Mouse (Mus musculus) ES-Bruce4 (cell line): ENCODE data around the gene Jph3. TPM values are rescaled to one million over a fixed set of nuclear protein-coding genes. Genes with fewer than 3 reads are reported as not detected.
A peak's percentile ranks its signal among the peaks of the same experiment; 100 is the strongest.

Experiments used
- H3K27ac ChIP-seq: 2 replicates; pipeline ENCODE4 v1.5.1; 2012; ENCODE audit warnings: low read length, inconsistent platforms; ENCODE audit not compliant: insufficient read depth
- H3K27me3 ChIP-seq: 2 replicates; pipeline ENCODE4 v1.6.1; 2012; ENCODE audit warnings: mild to moderate bottlenecking, low read length, inconsistent platforms; ENCODE audit not compliant: control insufficient read depth, poor library complexity, insufficient read depth, severe bottlenecking
- H3K36me3 ChIP-seq: 2 replicates; pipeline ENCODE4 v1.6.1; 2012; ENCODE audit warnings: inconsistent platforms, mild to moderate bottlenecking, low read length, moderate library complexity; ENCODE audit not compliant: control insufficient read depth, poor library complexity, insufficient read depth, severe bottlenecking
- H3K4me1 ChIP-seq: one replicate; pipeline ENCODE4 v1.8.1; 2011; ENCODE audit warnings: low read length; ENCODE audit not compliant: control insufficient read depth, insufficient read depth
- H3K4me3 ChIP-seq: 2 replicates; pipeline ENCODE4 v1.5.1; 2011; ENCODE audit warnings: low read depth, mild to moderate bottlenecking, low read length
- H3K9ac ChIP-seq: 2 replicates; pipeline ENCODE4 v1.6.1; 2012; ENCODE audit warnings: low read depth, mild to moderate bottlenecking, inconsistent platforms; ENCODE audit not compliant: poor library complexity, severe bottlenecking
- H3K9me3 ChIP-seq: replicated peaks from 2 replicates; pipeline ENCODE4 v1.6.1; 2012; ENCODE audit warnings: mild to moderate bottlenecking, low read length, inconsistent platforms; ENCODE audit not compliant: control insufficient read depth, poor library complexity, insufficient read depth, severe bottlenecking
- CTCF ChIP-seq: IDR thresholded peaks from one replicate; pipeline ENCODE4 v1.8.1; 2011; ENCODE audit warnings: low read depth, low read length
- EP300 ChIP-seq: IDR thresholded peaks from 2 replicates; pipeline ENCODE4 v1.6.1; 2011; ENCODE audit warnings: low read depth, low read length; ENCODE audit not compliant: insufficient read depth
- POLR2A ChIP-seq: IDR thresholded peaks from one replicate; pipeline ENCODE4 v1.8.1; 2011; ENCODE audit warnings: low read length; ENCODE audit not compliant: insufficient read depth
- polyA plus RNA-seq: library from polyadenylated mRNA; stranded (reverse); fragments of >200 nt; gene quantifications from 2 replicates; pipeline ENCODE4 v1.2.4, GENCODE M21; 2011; ENCODE audit warnings: low read depth; ENCODE audit not compliant: missing spikeins, insufficient read depth, insufficient read length

Gene Jph3
- 1.4 and 1.8 TPM in 2 replicates for polyA plus RNA-seq

GRCm38 (mm10) chr8:121729323-121729722 lies at the start of gene Jph3:
TSS of gene Jph3 (plus strand) at chr8:121729623.
- Histone ChIP-seq H3K4me3 (peak within 1 kb of the TSS; percentile 57), H3K36me3 (no peaks in the 10 kb centered on the region), H3K27ac (no peak within 1 kb of the TSS), H3K4me1 (no peaks in the 10 kb centered on the region), H3K9me3 (peaks cover 3% of the 10 kb centered on the region; the same call in 1 of the 2 replicates), H3K27me3 (peaks cover 12% of the 10 kb centered on the region), H3K9ac (peak within 1 kb of the TSS; percentile 86)
- TF ChIP-seq CTCF: no peak
- no peak for TF ChIP-seq EP300
- no peak for TF ChIP-seq POLR2A

GRCm38 (mm10) chr8:121680896-121681295 lies 48.5 kb upstream of the Jph3 start:
- no peaks in the 10 kb centered on the region for H3K4me1 ChIP-seq
- TF ChIP-seq EP300: no peak
- TF ChIP-seq CTCF: no peak
- no peak for TF ChIP-seq POLR2A
- no peaks in the 10 kb centered on the region for H3K9me3 ChIP-seq
- H3K27ac ChIP-seq: no peak overlapping the region
- no peaks in the 10 kb centered on the region for H3K27me3 ChIP-seq
- no peaks in the 10 kb centered on the region for H3K36me3 ChIP-seq
- no peak overlapping the region for H3K9ac ChIP-seq
- no peak overlapping the region for H3K4me3 ChIP-seq

DNA sequence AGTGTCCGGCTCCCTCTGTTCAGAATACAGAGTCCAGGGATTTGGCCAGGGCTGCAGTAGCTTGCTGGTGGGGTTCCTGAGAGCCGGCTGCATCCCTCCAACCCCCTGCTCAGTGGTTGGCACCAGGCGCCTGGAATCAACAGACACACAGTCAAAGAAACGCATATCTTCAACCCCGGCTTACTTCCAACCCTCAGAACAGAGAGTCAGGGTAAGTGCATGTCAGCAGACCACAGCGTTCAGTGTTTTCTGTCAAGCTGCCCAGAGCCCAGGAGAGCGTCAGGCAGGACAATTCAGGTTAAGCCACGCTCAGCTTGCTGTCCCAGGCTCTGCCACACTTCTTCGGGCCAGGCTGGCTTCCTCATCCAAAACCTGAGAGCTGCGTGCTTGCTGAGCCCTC lies 48.0 kb upstream of the Jph3 start:
- H3K9me3 ChIP-seq: no peaks in the 10 kb centered on the region
- no peaks in the 10 kb centered on the region for H3K4me1 ChIP-seq
- no peak overlapping the region for H3K9ac ChIP-seq
- H3K27ac ChIP-seq: no peak overlapping the region
- H3K27me3 ChIP-seq: no peaks in the 10 kb centered on the region
- no peaks in the 10 kb centered on the region for H3K36me3 ChIP-seq
- TF ChIP-seq CTCF (no peak), POLR2A (no peak), EP300 (no peak)
- no peak overlapping the region for H3K4me3 ChIP-seq

DNA sequence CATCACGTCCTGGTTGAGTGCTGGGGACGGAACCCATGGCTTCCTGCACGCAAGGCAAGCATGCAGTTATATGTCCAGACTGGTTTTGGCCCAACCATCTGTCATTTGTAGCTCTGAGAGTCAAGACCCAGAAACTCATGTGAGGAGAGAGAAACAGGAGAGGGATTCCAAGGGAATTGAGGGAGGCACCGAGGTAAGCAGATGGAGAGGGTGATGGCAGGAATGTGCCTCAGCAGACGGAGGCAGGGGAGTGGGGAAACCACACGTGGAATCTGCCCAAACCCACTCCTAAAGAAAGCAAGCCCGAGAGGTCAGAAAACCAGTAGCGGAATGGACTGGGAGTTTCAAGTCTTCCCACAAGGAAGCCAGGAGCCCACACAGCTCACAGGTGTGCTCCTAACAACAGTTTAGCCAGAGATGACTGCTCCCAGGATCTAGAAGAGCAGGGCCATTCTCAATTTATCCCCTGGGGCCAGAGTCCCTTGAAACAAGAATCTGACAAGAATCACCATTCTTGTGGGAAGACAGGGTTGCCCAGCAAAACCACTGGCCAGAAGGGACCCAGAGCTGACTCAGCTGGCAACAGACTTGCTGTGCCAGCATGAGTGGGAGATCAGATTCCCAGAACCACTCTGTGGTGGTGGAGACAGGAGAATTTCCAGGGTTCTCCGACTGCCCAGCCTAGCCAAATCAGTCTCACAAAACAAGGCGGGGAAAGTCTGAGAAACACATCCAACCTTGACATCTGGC lies 46.2 kb upstream of the Jph3 start:
- H3K4me1 ChIP-seq: no peaks in the 10 kb centered on the region
- H3K9ac ChIP-seq: no peak overlapping the region
- no peaks in the 10 kb centered on the region for H3K27me3 ChIP-seq
- no peaks in the 10 kb centered on the region for H3K9me3 ChIP-seq
- H3K27ac ChIP-seq: no peak overlapping the region
- TF ChIP-seq CTCF: no peak
- TF ChIP-seq POLR2A: no peak
- TF ChIP-seq EP300: no peak
- H3K36me3 ChIP-seq: no peaks in the 10 kb centered on the region
- no peak overlapping the region for H3K4me3 ChIP-seq

DNA sequence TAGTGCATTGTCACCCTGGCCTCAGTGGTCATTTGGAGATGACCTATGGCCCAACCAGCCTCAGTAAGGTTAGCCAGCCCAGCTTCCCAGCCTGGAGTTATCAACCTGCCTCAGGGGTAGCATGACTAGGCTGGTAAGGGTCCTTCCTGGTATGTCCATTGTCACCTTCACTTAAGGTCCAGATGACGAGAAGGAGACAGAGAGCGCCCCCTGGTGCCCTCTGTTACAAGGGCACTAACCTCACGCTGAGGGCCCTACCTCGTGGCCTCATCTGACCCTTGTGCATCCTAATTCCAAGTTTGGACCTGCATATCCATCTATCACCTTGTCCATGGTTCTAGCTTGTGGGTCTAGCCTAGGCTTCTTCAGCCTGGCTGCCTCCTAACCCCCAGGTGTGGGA lies 44.0 kb upstream of the Jph3 start:
- Histone ChIP-seq H3K27ac (no peak overlapping the region), H3K4me1 (peaks cover 3% of the 10 kb centered on the region), H3K9me3 (no peaks in the 10 kb centered on the region), H3K36me3 (no peaks in the 10 kb centered on the region), H3K9ac (no peak overlapping the region), H3K4me3 (no peak overlapping the region), H3K27me3 (no peaks in the 10 kb centered on the region)
- no peak for TF ChIP-seq EP300
- no peak for TF ChIP-seq POLR2A
- TF ChIP-seq CTCF: peak; percentile 83

GRCm38 (mm10) chr8:121687455-121688161 lies 41.8 kb upstream of the Jph3 start:
- H3K4me3 ChIP-seq: no peak overlapping the region
- no peak overlapping the region for H3K27ac ChIP-seq
- H3K36me3 ChIP-seq: no peaks in the 10 kb centered on the region
- no peaks in the 10 kb centered on the region for H3K9me3 ChIP-seq
- H3K9ac ChIP-seq: no peak overlapping the region
- no peaks in the 10 kb centered on the region for H3K27me3 ChIP-seq
- no peak for TF ChIP-seq POLR2A
- TF ChIP-seq EP300: no peak
- no peak for TF ChIP-seq CTCF
- H3K4me1 ChIP-seq: peaks cover 3% of the 10 kb centered on the region
